Mouse (Mus musculus) 3134 (cell line): ENCODE measurements around the gene Itga2b.

Experiments used
- DNase-seq: peaks from one replicate; pipeline ENCODE4 v3.0.0-alpha.2; 2011; ENCODE audit warnings: low spot score; ENCODE audit not compliant: insufficient read length; ENCODE audit errors: extremely low read depth

The Itga2b gene

GRCm38 (mm10) chr11:102469648-102470357, at the start of gene Itga2b:
Itga2b (minus strand) TSS chr11:102470122.
- DNase-seq, result no peak

- DNase-seq, result no peak
These were observed 45.0 kb upstream of the Itga2b start for GRCm38 (mm10) chr11:102514793-102515424.

GRCm38 (mm10) chr11:102510226-102510625, 40.3 kb upstream of the Itga2b start:
- DNase-seq, result no peak

DNA sequence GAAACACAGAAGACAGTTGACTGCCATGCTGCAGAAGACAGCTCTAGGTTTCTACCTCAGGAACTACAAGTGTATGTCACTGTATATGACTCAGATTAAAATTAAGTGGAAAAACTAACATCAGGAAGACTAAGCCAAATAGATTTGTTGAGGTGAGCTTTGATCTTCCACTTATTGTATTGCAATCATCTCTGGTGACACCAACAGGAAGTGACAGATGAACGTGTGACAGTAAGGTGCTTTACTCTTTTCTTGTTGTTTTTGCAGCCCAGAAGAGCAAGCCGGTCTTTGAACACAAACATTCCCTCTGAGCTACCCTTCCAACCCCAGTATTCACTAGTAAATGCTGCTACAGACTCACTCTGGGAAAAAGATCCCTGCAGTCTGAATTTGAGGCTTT, 26.8 kb upstream of the Itga2b start:
- no peak for DNase-seq

DNA sequence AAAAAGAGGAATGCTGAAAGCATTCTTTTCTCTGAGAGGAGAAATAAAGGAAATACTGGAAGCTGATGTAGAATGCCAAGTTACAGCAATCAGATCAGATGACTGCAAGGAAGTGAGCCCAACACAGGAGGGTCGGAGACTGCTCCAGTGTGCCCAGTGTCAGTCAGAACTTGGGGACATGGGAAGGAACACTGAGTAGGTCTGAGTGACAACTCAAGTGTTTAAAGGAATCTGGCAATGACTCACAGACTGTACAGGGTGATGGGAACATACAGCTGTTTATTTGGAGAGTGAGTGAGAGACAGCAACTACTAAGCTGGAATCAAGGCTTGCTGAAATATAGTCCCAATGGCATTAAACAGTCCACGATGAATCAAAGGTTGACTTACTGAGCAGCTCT, 26.3 kb upstream of the Itga2b start:
- DNase-seq, result no peak

DNA sequence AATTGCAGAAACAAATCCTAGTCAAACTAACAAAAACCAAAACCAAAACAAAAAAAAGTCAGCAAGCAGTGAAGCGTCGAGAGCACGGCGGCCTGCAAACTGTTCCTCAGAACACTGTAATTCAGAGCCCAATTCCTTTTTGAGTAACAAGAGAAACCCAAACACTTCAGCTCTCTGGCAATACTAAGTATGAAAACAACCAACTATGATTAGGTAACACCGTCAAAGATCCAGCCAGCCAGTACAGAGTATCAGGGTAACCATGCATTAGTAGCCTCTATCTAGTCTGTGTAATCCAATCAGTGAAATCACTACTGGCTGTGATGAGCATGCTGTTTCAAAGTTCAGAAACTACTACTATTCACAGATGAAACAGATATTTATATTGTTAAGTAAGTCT, 25.8 kb upstream of the Itga2b start:
- DNase-seq, result no peak

DNA sequence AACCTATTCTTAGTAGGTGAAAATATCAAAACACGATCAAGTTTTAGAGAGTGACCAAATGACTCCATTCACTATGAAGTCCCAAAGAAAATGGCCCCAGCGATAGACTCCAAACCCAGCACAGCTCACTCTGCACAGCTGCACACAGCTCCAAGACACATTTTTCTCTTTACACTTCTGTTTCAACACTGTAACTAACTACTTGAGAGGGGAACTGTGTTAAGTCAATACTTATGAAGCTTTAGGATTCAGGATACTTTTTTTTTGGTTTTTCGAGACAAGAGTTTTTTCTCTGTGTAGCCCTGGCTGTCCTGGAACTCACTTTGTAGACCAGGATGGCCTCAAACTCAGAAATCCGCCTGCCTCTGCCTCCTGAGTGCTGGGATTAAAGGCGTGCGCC, 25.2 kb upstream of the Itga2b start:
- no peak for DNase-seq

GRCm38 (mm10) chr11:102494063-102494650, 24.2 kb upstream of the Itga2b start:
- no peak for DNase-seq

- no peak for DNase-seq
These were observed 23.3 kb upstream of the Itga2b start for GRCm38 (mm10) chr11:102493241-102493640.

DNA sequence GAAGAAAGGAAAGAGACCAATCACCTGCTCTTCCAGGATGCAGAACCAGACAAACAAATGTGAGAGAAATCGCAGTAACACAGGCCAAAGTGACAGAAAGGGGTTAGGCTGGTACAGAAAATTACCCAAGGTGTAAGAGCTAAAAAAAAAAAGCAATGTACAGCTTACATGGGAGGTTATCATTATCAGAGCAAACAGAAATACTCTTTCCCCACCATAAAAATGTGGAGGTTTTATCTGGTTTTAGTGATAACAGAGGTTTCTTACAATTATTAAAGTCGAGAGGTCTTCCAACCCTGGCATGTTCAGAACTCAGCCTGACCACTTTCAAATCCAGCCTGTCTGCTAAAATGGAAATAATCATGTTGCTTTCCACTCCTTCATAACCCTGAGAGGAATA, 18.0 kb upstream of the Itga2b start:
- DNase-seq, result no peak

- DNase-seq, result peak; percentile 44
These were observed 16.9 kb upstream of the Itga2b start for GRCm38 (mm10) chr11:102486733-102487386.

- DNase-seq, result no peak
These were observed 11.9 kb upstream of the Itga2b start for GRCm38 (mm10) chr11:102481779-102482178.

- DNase-seq, result no peak
These were observed 11.0 kb upstream of the Itga2b start for GRCm38 (mm10) chr11:102480897-102481296.

- DNase-seq, result no peak
These were observed 10.2 kb upstream of the Itga2b start for GRCm38 (mm10) chr11:102480111-102480510.

- DNase-seq, result no peak
These were observed 9.7 kb upstream of the Itga2b start for GRCm38 (mm10) chr11:102479581-102479980.

DNA sequence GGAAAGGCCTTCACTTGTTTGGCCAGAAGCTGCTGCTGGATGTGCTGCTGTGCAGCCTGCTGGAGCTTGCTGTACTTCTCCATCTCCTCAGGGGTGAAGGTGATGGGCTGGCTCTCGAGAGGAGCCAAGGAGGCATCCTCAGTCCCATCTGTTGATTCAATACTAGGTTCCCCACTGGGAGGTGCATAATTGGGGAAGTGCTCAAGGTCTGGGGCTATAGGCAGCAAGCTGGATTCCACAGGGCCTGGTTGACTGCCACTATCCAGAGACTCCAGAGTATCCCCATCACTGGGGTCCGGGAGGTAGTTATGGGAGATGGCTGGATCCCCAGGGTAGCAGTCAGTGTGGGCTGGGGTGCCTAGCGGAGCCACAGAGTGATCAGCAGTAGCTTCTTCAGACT, 8.7 kb upstream of the Itga2b start:
- no peak for DNase-seq

DNA sequence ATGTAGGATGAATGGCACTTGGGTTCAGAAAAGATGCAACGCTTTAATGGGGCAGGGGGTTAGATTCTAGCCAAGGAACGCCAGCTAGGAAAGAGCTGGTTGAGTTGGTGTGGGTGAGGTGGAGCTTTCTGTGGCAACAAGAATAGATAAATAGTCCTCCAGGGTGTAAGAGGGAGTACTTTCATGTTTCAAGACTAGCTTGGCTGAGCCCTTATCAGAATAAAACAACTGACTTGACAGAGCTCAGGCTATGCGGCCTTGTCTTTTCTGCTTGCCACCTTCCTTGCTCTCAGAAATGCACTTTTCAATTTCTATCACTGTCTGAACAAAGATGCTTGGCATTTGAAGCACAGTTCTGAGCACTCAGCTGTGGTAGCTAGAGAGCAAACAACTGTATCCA, 5.1 kb upstream of the Itga2b start:
- DNase-seq, result no peak

- DNase-seq, result peak; percentile 99
These were observed 2.8 kb downstream of the Itga2b start for GRCm38 (mm10) chr11:102467041-102467631.

GRCm38 (mm10) chr11:102465713-102466436, 4.0 kb downstream of the Itga2b start:
- peak; percentile 73 for DNase-seq

GRCm38 (mm10) chr11:102464901-102465300, 5.0 kb downstream of the Itga2b start:
- no peak for DNase-seq

DNA sequence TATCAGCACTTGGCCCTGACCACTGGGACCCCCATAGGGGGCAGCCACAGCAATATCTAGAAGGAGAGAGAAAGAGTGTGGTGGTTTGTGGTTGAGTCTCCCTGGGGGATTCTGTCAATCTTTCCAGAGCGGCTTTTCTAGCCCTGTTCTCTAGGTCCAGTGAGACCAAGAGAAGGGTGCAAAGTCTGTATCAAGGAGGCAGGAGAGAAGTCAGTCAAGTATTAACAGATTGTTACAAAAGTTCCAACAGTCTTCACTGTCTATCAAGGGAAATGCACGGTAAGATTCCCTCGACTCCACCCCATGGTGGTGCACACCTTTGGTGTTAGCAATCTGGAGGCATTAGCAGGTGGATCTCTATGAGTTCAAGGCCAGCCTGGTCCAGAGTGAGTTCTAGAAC, 8.2 kb downstream of the Itga2b start:
- no peak for DNase-seq
